Mouse (Mus musculus) midbrain, embryonic 12.5 days (tissue): ENCODE data around the gene 4921507P07Rik. TPM values are rescaled to one million over a fixed set of nuclear protein-coding genes. Genes with fewer than 3 reads are reported as not detected.

Experiments used
- ATAC-seq: fragments of 200-750 bp; cut with Nextera tagmentation; 2 replicates; pipeline ENCODE4 v1.8.0; 2017; ENCODE audit warnings: low read depth, moderate TSS enrichment, moderate library complexity; ENCODE audit not compliant: low FRiP score
- H3K27ac ChIP-seq: fragments of 300-500 bp; sonication (generic); replicated peaks from 2 replicates; pipeline ENCODE4 v1.5.1; 2016; ENCODE audit warnings: mild to moderate bottlenecking
- H3K27me3 ChIP-seq: fragments of 300-500 bp; sonication (generic); 2 replicates; pipeline ENCODE4 v1.6.1; 2016; ENCODE audit warnings: mild to moderate bottlenecking
- H3K36me3 ChIP-seq: fragments of 300-500 bp; sonication (generic); 2 replicates; pipeline ENCODE4 v1.6.1; 2016
- H3K4me1 ChIP-seq: fragments of 300-500 bp; sonication (generic); 2 replicates; pipeline ENCODE4 v1.6.1; 2016
- H3K4me2 ChIP-seq: fragments of 300-500 bp; sonication (generic); replicated peaks from 2 replicates; pipeline ENCODE4 v1.6.1; 2016; ENCODE audit warnings: mild to moderate bottlenecking, moderate library complexity
- H3K4me3 ChIP-seq: fragments of 300-500 bp; sonication (generic); 2 replicates; pipeline ENCODE4 v1.5.1; 2016; ENCODE audit warnings: mild to moderate bottlenecking
- H3K9ac ChIP-seq: fragments of 300-500 bp; sonication (generic); replicated peaks from 2 replicates; pipeline ENCODE4 v1.6.1; 2016; ENCODE audit warnings: mild to moderate bottlenecking, moderate library complexity
- H3K9me3 ChIP-seq: fragments of 300-500 bp; sonication (generic); 2 replicates; pipeline ENCODE4 v1.6.1; 2016; ENCODE audit warnings: mild to moderate bottlenecking
- WGBS: fragments of 180-500 bp; shearing (Covaris S2); methylation state at CpG from one replicate; pipeline ENCODE4 v1.1.7; 2016; 5-methylcytosine and 5-hydroxymethylcytosine counted together
- microRNA-seq: library from miRNA; unstranded; fragments of <30 nt; microRNA quantifications from one replicate; pipeline ENCODE4, GENCODE M21; 2017
- polyA plus RNA-seq: library from polyadenylated mRNA; unstranded; fragments of >200 nt; fragmentation: Nextera tagmentation; extraction: Ambion mirVana; gene quantifications from 2 replicates; pipeline ENCODE4 v1.2.1, GENCODE M21; 2016

Gene 4921507P07Rik
- polyA plus RNA-seq, 1 experiment from 2014 or later = 1.4 TPM

- WGBS = 20% methylated on average over 7 of the region's 7 CpGs
- no peak overlapping the region for H3K4me3 ChIP-seq
- H3K27me3 ChIP-seq = no peaks in the 10 kb centered on the region
- H3K9ac ChIP-seq = no peak overlapping the region
- no peak for ATAC-seq
- 0 out of 2 replicates have a peak, but pooled peaks cover 5% of the 10 kb centered on the region for H3K4me1 ChIP-seq
- no peaks in the 10 kb centered on the region for H3K36me3 ChIP-seq
- H3K9me3 ChIP-seq = no peaks in the 10 kb centered on the region
- H3K27ac ChIP-seq = no peak overlapping the region
- no peak overlapping the region for H3K4me2 ChIP-seq
Observed at GRCm38 (mm10) chr6:50526597-50527024, 69.8 kb downstream of the 4921507P07Rik start.

GRCm38 (mm10) chr6:50525846-50526245, 70.6 kb downstream of the 4921507P07Rik start:
- no peak overlapping the region for H3K27ac ChIP-seq
- 0 out of 2 replicates have a peak, but pooled peaks cover 5% of the 10 kb centered on the region for H3K4me1 ChIP-seq
- H3K27me3 ChIP-seq = no peaks in the 10 kb centered on the region
- H3K4me2 ChIP-seq = no peak overlapping the region
- no peaks in the 10 kb centered on the region for H3K9me3 ChIP-seq
- no peak for ATAC-seq
- H3K9ac ChIP-seq = no peak overlapping the region
- no peak overlapping the region for H3K4me3 ChIP-seq
- H3K36me3 ChIP-seq = no peaks in the 10 kb centered on the region
- WGBS = 77% methylated on average over 8 of the region's 8 CpGs

GRCm38 (mm10) chr6:50524261-50524896, 72.1 kb downstream of the 4921507P07Rik start:
- 0 out of 2 replicates have a peak, but pooled peaks cover 5% of the 10 kb centered on the region for H3K4me1 ChIP-seq
- H3K27ac ChIP-seq = no peak overlapping the region
- ATAC-seq = no peak
- H3K36me3 ChIP-seq = no peaks in the 10 kb centered on the region
- no peak overlapping the region for H3K9ac ChIP-seq
- no peak overlapping the region for H3K4me3 ChIP-seq
- 92% methylated on average over 10 of the region's 10 CpGs for WGBS
- H3K9me3 ChIP-seq = no peaks in the 10 kb centered on the region
- no peak overlapping the region for H3K4me2 ChIP-seq
- H3K27me3 ChIP-seq = no peaks in the 10 kb centered on the region

Small RNAs within 50 kb of the gene (microRNA-seq; reads per million reads assigned to microRNA genes)
- not detected for gene Mir6371

Other genes with a start within 250 kb of the 4921507P07Rik start
- gene Osbpl3, start 140.4 kb downstream of the 4921507P07Rik start, polyA plus RNA-seq = 9.5 and 10.5 TPM in 2 replicates
- gene Cycs, start 30.1 kb downstream of the 4921507P07Rik start, polyA plus RNA-seq = 67.5 and 70.3 TPM in 2 replicates
- gene Npvf, start 57.8 kb upstream of the 4921507P07Rik start, polyA plus RNA-seq = not detected in 2 replicates